18 mouse cellular contexts compared by ENCODE assay signal in the genomic region with DNA sequence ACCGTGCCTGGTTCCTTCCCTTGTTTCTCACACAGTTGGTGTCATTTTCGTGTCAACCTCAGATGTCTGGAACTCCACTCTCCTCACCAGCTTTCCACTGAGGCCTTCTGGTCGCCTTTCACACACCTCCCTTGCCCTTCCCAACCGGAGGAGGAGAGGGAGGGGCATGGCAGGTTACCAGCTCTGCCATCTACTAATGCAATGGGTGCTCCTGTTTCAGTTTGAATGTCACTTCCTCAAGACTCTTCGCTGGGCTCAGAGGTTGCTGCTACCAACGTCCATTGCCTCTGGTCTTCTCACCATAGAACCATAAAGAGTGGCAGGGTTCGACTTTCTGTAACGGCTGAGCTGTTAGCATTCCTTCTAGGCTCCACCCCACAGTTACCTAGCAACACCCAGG. TPM values are rescaled to one million over a fixed set of nuclear protein-coding genes. Genes with fewer than 3 reads are reported as not detected.
A peak's percentile ranks its signal among the peaks of the same experiment; 100 is the strongest.
DNase-seq lines count a peak whose midpoint lies in the region; ATAC-seq and TF ChIP-seq lines count a peak whose summit lies in the region.
"Had no signal": no experiment of that assay in that cellular context is flagged by ENCODE, and none has a peak within 500 bp of the region (broad histone marks: within the 10 kb centered on the region; RNA-seq: fewer than 3 reads in every experiment).

No protein-coding gene starts in this region.

- TF ChIP-seq CTCF in kidney, postnatal 0 days (IDR thresholded peaks at IDR 0.05; ENCODE audit: low read depth) = no peak

- WGBS in embryonic facial prominence, embryonic 14.5 days = 42% methylated on average over 8 of the region's 8 CpGs
- 41% methylated on average over 8 of the region's 8 CpGs for WGBS in embryonic facial prominence, embryonic 10.5 days
- 32% methylated on average over 8 of the region's 8 CpGs for WGBS in kidney, postnatal 0 days

- no peak overlapping the region for H3K4me2 ChIP-seq in embryonic facial prominence, embryonic 14.5 days (ENCODE audit: low read depth, low read length)
- no peak overlapping the region for H3K4me2 ChIP-seq in kidney, postnatal 0 days (ENCODE audit: low read length)
- H3K4me2 ChIP-seq: embryonic facial prominence, embryonic 13.5 days; heart, embryonic 13.5 days; hindbrain, embryonic 14.5 days; liver, embryonic 11.5 days; midbrain, embryonic 11.5 days had no signal

- no peaks in the 10 kb centered on the region for H3K9me3 ChIP-seq in embryonic facial prominence, embryonic 14.5 days (ENCODE audit: control insufficient read depth, low read length)
- H3K9me3 ChIP-seq in embryonic facial prominence, embryonic 10.5 days = no peaks in the 10 kb centered on the region
- no peaks in the 10 kb centered on the region for H3K9me3 ChIP-seq in kidney, postnatal 0 days (replicated peaks; ENCODE audit: low read length)
- H3K9me3 ChIP-seq: embryonic facial prominence, embryonic 13.5 days; heart, embryonic 13.5 days had no signal

- DNase-seq in embryonic facial prominence, embryonic 14.5 days (ENCODE audit: low spot score) = peak; percentile 3
- DNase-seq in embryonic facial prominence, embryonic 10.5 days (ENCODE audit: low spot score) = no peak
- no peak for DNase-seq in kidney, postnatal 0 days (ENCODE audit: low spot score)
- DNase-seq in kidney, postnatal 14 days = no peak
- peak; percentile 43 for DNase-seq in urinary bladder, postnatal 14 days (ENCODE audit: low spot score)
- DNase-seq in urinary bladder, postnatal 25 days (ENCODE audit: low spot score) = no peak
- DNase-seq in yolk sac, embryonic 10.5 days (ENCODE audit: low spot score) = peak; percentile 6
- DNase-seq in T-cell, adult 2 months (ENCODE audit: low spot score) = no peak
- DNase-seq: cerebellum, adult 9-10 months; forebrain, postnatal 0 days; heart, postnatal 36 days; kidney, postnatal 25 days; retina, postnatal 1 day had no signal

- no peaks in the 10 kb centered on the region for H3K36me3 ChIP-seq in embryonic facial prominence, embryonic 14.5 days (ENCODE audit: control insufficient read depth, insufficient read depth, low read length)
- no peaks in the 10 kb centered on the region for H3K36me3 ChIP-seq in embryonic facial prominence, embryonic 10.5 days (replicated peaks)
- H3K36me3 ChIP-seq in kidney, postnatal 0 days (ENCODE audit: insufficient read depth, low read length) = no peaks in the 10 kb centered on the region
- H3K36me3 ChIP-seq: embryonic facial prominence, embryonic 13.5 days; heart, embryonic 13.5 days had no signal

- no peak for ATAC-seq in embryonic facial prominence, embryonic 14.5 days (ENCODE audit: low read depth)
- ATAC-seq in kidney, postnatal 0 days (replicated peaks; ENCODE audit: low FRiP score, low read depth) = no peak
- ATAC-seq: forebrain, postnatal 0 days had no signal

- H3K27ac ChIP-seq in embryonic facial prominence, embryonic 14.5 days (replicated peaks; ENCODE audit: low read depth, low read length) = no peak overlapping the region
- H3K27ac ChIP-seq in embryonic facial prominence, embryonic 10.5 days (replicated peaks) = no peak overlapping the region
- H3K27ac ChIP-seq in kidney, postnatal 0 days = peak overlapping the region; percentile 42; the same call in 1 of the 2 replicates
- H3K27ac ChIP-seq: embryonic facial prominence, embryonic 13.5 days; heart, embryonic 13.5 days; hindbrain, embryonic 14.5 days had no signal

- H3K9ac ChIP-seq in embryonic facial prominence, embryonic 14.5 days (ENCODE audit: low read depth, low read length) = no peak overlapping the region
- no peak overlapping the region for H3K9ac ChIP-seq in kidney, postnatal 0 days (ENCODE audit: low read depth, low read length)
- H3K9ac ChIP-seq: embryonic facial prominence, embryonic 13.5 days; forebrain, postnatal 0 days; heart, embryonic 13.5 days; hindbrain, embryonic 14.5 days had no signal

- peaks cover 26% of the 10 kb centered on the region for H3K27me3 ChIP-seq in embryonic facial prominence, embryonic 14.5 days (replicated peaks; ENCODE audit: control insufficient read depth, insufficient read depth, low read length)
- peaks cover 44% of the 10 kb centered on the region for H3K27me3 ChIP-seq in embryonic facial prominence, embryonic 10.5 days (replicated peaks; ENCODE audit: low read depth, poor library complexity, severe bottlenecking)
- no peaks in the 10 kb centered on the region for H3K27me3 ChIP-seq in kidney, postnatal 0 days (ENCODE audit: insufficient read depth, low read length)

- H3K4me1 ChIP-seq in embryonic facial prominence, embryonic 14.5 days (ENCODE audit: control insufficient read depth, insufficient read depth, low read length) = peaks cover 20% of the 10 kb centered on the region
- H3K4me1 ChIP-seq in embryonic facial prominence, embryonic 10.5 days = peaks cover 52% of the 10 kb centered on the region
- peaks cover 20% of the 10 kb centered on the region for H3K4me1 ChIP-seq in kidney, postnatal 0 days (replicated peaks; ENCODE audit: insufficient read depth, low read length)

- no peak overlapping the region for H3K4me3 ChIP-seq in embryonic facial prominence, embryonic 14.5 days (ENCODE audit: low read depth, low read length)
- no peak overlapping the region for H3K4me3 ChIP-seq in embryonic facial prominence, embryonic 10.5 days
- H3K4me3 ChIP-seq in kidney, postnatal 0 days (replicated peaks; ENCODE audit: low read depth, low read length) = no peak overlapping the region
- H3K4me3 ChIP-seq: embryonic facial prominence, embryonic 13.5 days; heart, embryonic 13.5 days had no signal

RNA-seq across cellular contexts. Expression of gene Krt18, which starts 5.5 kb away (rescaled TPM):
- 61.0 and 70.0 TPM in 2 replicates for polyA plus RNA-seq in embryonic facial prominence, embryonic 14.5 days (2014; fragmentation: Nextera tagmentation; extraction: Ambion mirVana)
- polyA plus RNA-seq in embryonic facial prominence, embryonic 10.5 days (2016; fragmentation: Nextera tagmentation; extraction: Ambion mirVana) = 95.2 and 101 TPM in 2 replicates
- 252 and 256 TPM in 2 replicates for polyA plus RNA-seq in kidney, postnatal 0 days (2015; fragmentation: Nextera tagmentation; extraction: Ambion mirVana)

RNA-seq across cellular contexts. Expression of gene Krt8, which starts 18.2 kb away (rescaled TPM):
- 69.1 and 105 TPM in 2 replicates for polyA plus RNA-seq in embryonic facial prominence, embryonic 14.5 days (2014; fragmentation: Nextera tagmentation; extraction: Ambion mirVana)
- 86.3 and 91.9 TPM in 2 replicates for polyA plus RNA-seq in embryonic facial prominence, embryonic 10.5 days (2016; fragmentation: Nextera tagmentation; extraction: Ambion mirVana)
- 305 and 333 TPM in 2 replicates for polyA plus RNA-seq in kidney, postnatal 0 days (2015; fragmentation: Nextera tagmentation; extraction: Ambion mirVana)

RNA-seq across cellular contexts. Expression of gene Eif4b, which starts 51.1 kb away (rescaled TPM):
- polyA plus RNA-seq in embryonic facial prominence, embryonic 14.5 days (2014; fragmentation: Nextera tagmentation; extraction: Ambion mirVana) = 123 and 141 TPM in 2 replicates
- 133 and 136 TPM in 2 replicates for polyA plus RNA-seq in embryonic facial prominence, embryonic 10.5 days (2016; fragmentation: Nextera tagmentation; extraction: Ambion mirVana)
- polyA plus RNA-seq in kidney, postnatal 0 days (2015; fragmentation: Nextera tagmentation; extraction: Ambion mirVana) = 96.1 and 102 TPM in 2 replicates

Comparison
In these comparisons a context has a peak if more than half of its experiments do, and no peak if none do; other contexts are left out.
1. DNase-seq: peak in embryonic facial prominence, embryonic 14.5 days (single experiment), urinary bladder, postnatal 14 days (single experiment) and yolk sac, embryonic 10.5 days (single experiment); none in embryonic facial prominence, embryonic 10.5 days (single experiment), kidney, postnatal 0 days (single experiment), kidney, postnatal 14 days (single experiment), urinary bladder, postnatal 25 days (single experiment) and T-cell, adult 2 months (single experiment).